Mouse (Mus musculus) kidney, postnatal 36 days (tissue): ENCODE data around the gene Ppia.
A peak's percentile ranks its signal among the peaks of the same experiment; 100 is the strongest.
"Not testable (repeated sequence)": the region's sequence is repeated elsewhere in the genome, so short reads cannot be mapped to it uniquely, and the experiment has no call there.

Experiments used
- DNase-seq, 2 experiments: peaks; one replicate each; pipeline ENCODE4 v3.0.0; 2021 to 2022; ENCODE audit warnings: mixed read lengths in 2 of 2

Ppia gene

DNA sequence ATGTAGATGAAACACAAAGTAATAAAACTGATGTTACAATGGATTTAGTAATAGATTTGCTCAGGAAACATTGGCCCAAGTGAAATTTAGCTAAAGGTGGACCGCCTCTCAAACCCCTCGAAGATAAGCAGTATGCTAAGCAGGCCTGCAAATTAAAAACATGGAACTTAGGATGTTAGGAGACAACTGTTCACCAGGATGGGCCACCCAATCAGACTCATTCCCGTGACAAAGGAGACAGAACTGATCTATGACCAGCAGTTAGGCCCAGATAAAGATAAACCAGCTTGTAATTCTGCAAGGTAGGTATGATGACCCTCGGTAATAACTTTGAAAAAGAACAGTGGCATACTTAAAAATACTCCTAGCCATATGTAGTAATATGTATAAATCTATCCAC, 27.9 kb downstream of the Ppia start:
- DNase-seq: no peak

GRCm38 (mm10) chr11:6443727-6444076, 28.5 kb downstream of the Ppia start:
- DNase-seq: no peak

GRCm38 (mm10) chr11:6444077-6444853, 29.0 kb downstream of the Ppia start, which contains the start of gene H2afv:
Gene H2afv, minus strand, starts transcription at chr11:6444443.
- peak; percentile 100 for DNase-seq

GRCm38 (mm10) chr11:6445441-6445840, 30.2 kb downstream of the Ppia start:
- no peak for DNase-seq

GRCm38 (mm10) chr11:6445951-6446350, 30.7 kb downstream of the Ppia start:
- DNase-seq: no peak

DNA sequence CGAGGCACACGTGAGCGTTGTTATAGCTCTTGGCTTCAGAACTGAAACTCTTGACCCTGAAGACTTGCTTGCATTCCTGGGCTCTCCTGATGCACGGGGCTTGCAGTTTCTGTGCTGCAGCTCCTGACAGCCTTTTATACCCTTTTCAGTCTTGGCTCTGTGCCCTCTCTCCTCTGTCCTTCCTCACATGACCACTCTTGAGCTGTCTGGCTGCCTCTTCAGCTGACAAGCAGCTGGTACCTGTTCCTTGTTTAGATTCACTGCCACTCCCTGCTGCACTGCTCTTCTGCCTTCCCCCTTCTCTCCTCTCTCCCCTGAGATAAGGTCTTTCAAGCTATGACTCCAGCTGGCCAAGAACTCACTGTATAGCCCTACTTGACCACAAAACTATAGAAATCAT, 32.2 kb downstream of the Ppia start:
- DNase-seq: peak; percentile 11 to 29

- DNase-seq: not testable (repeated sequence)
Observed at GRCm38 (mm10) chr11:6448155-6448554, 32.9 kb downstream of the Ppia start.

- no peak for DNase-seq
Observed at GRCm38 (mm10) chr11:6456083-6456482, 40.8 kb downstream of the Ppia start.

GRCm38 (mm10) chr11:6463159-6463837, 48.1 kb downstream of the Ppia start:
- DNase-seq: no peak

DNA sequence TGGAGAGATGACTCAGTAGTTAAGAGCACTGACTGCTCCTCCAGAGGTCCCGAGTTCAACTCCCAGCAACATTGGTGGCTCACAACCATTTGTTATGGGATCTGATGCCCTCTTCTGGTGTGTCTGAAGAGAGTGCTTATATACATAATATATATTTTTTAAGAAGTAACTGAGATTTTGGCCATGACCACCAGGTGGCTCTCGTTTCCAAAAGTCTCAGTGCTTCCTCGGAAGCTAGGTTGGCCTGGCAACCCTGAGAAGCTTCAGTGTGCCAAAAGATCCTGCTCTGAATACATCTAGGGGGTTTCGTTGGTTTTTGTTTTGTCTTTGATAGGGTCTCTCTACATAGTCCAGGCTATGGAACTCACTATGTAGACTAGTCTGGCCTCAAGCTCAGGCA, 49.9 kb downstream of the Ppia start:
- DNase-seq: peak; percentile 62 to 77

DNA sequence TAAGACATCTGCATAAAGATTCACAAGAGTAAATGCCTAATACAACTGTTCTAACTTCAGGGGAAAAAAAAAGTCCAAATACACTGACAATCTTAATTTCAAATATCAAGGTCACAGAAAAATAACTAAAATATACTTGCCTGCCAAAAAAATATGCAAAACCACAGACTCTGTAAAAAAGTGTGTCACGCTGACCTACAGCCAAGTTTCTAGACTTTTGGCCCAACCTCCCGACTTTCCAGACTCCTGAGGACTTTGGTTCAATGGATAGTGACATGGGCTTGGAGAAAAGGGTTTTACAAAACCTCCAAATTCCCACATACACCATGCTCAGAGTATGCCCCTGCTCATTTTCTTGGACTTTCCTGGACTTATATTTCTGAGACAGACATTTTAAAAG, 53.3 kb downstream of the Ppia start:
- peak; percentile 32 to 51 for DNase-seq
